Mouse (Mus musculus): ENCODE results near the gene Cul9.

GRCm38 (mm10) chr17:46521174-46521573 is 25.0 kb downstream of the Cul9 start:
- TF ChIP-seq GATA1 (IDR thresholded peaks at IDR 0.05; ENCODE audit: borderline replicate concordance, low read length) (no peak), CTCF (IDR thresholded peaks at IDR 0.05; ENCODE audit: low read depth, low read length) (no peak), TAL1 (conservative IDR thresholded peaks at IDR 0.05; ENCODE audit: low read depth, low read length) (no peak), POLR2AphosphoS5 (IDR thresholded peaks at IDR 0.05; ENCODE audit: insufficient replicate concordance, low read depth, low read length) (no peak), GATA2 (IDR thresholded peaks at IDR 0.05; ENCODE audit: borderline replicate concordance, low read depth, low read length) (no peak)
